Mouse (Mus musculus): ENCODE data around the gene Efna3. TPM values are rescaled to one million over a fixed set of nuclear protein-coding genes. Genes with fewer than 3 reads are reported as not detected.
A peak's percentile ranks its signal among the peaks of the same experiment; 100 is the strongest.

The Efna3 gene
- polyA plus RNA-seq, 1 experiment from 2014 or later: 2.5 TPM

DNA sequence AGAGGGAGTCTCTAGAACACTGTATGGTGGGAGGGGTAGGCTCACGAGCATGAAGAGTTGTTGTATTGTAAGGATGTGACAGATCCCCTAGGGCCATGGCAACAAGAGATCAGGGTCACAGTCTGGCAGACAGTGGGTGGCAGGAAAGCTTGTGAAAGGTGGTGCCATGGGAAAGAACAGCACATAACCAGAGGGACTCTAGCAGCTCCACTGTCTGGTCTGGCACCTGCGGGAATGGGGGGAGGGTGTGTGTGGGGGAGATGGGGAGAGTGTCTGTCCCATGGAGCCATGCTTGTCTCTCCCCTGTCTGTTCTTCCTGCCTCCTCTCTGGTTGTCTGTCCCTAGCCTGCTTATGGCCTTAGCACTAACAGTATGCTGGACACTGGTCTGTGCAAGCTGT lies 37.2 kb downstream of the Efna3 start:
- H3K27me3 ChIP-seq (ENCODE audit: insufficient read depth, poor library complexity, severe bottlenecking): 0 out of 2 replicates have a peak, but pooled peaks cover 17% of the 10 kb centered on the region
- peaks cover 41% of the 10 kb centered on the region for H3K4me1 ChIP-seq
- no peaks in the 10 kb centered on the region for H3K36me3 ChIP-seq
- no peak for DNase-seq (ENCODE audit: low spot score)
- H3K27ac ChIP-seq: no peak overlapping the region
- H3K9me3 ChIP-seq: no peaks in the 10 kb centered on the region
- WGBS: 49% methylated on average over 2 of the region's 2 CpGs
- no peak overlapping the region for H3K4me3 ChIP-seq

DNA sequence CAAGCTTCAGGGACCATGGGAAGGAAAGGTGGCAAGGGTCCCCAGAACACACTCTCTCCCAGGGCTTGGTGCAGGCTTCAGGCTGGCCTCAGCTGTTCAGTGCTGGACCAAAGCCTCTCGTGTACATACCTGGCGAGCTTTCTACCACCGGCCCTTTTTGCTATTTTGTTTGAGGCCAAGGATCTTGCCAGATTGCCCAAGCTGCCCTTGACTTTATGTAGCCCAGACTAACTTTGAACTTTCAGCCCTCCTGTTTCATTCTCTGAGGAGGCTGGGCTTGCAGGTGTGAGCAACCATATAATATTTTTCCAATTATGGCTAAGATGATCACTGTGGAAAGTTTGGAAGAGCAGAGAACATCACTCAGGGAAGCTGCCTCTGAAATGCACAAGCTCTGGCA lies 38.5 kb downstream of the Efna3 start:
- Histone ChIP-seq H3K27ac (no peak overlapping the region), H3K36me3 (no peaks in the 10 kb centered on the region), H3K4me1 (peaks cover 51% of the 10 kb centered on the region), H3K27me3 (ENCODE audit: insufficient read depth, poor library complexity, severe bottlenecking) (0 out of 2 replicates have a peak, but pooled peaks cover 21% of the 10 kb centered on the region), H3K4me3 (no peak overlapping the region), H3K9me3 (no peaks in the 10 kb centered on the region)
- 81% methylated on average over 3 of the region's 3 CpGs for WGBS
- no peak for DNase-seq (ENCODE audit: low spot score)

DNA sequence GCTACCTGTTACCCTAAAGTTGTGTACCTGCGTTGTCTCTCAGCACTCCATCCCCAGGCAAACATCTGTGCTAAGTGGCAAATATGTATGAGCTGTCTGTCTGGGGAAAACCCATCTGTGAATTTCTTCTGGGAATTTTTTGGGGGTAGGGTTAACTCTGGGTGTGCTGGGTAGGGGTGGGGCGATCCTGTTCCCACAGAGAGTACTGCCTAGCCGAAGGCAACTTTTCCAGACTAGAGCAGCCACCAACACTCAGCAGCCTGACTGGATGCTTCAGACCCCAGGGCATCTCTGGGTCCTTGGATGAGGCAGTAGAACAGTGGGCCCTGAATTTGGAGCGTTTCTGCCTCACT lies 40.5 kb downstream of the Efna3 start:
- peaks cover 51% of the 10 kb centered on the region for H3K4me1 ChIP-seq
- peak overlapping the region; percentile 92; the same call in 1 of the 2 replicates for H3K27ac ChIP-seq
- H3K4me3 ChIP-seq: peak overlapping the region; percentile 77; the same call in 1 of the 2 replicates
- no peaks in the 10 kb centered on the region for H3K36me3 ChIP-seq
- WGBS: 24% methylated on average over 4 of the region's 4 CpGs
- DNase-seq (ENCODE audit: low spot score): no peak
- 0 out of 2 replicates have a peak, but pooled peaks cover 13% of the 10 kb centered on the region for H3K27me3 ChIP-seq (ENCODE audit: insufficient read depth, poor library complexity, severe bottlenecking)
- no peaks in the 10 kb centered on the region for H3K9me3 ChIP-seq

DNA sequence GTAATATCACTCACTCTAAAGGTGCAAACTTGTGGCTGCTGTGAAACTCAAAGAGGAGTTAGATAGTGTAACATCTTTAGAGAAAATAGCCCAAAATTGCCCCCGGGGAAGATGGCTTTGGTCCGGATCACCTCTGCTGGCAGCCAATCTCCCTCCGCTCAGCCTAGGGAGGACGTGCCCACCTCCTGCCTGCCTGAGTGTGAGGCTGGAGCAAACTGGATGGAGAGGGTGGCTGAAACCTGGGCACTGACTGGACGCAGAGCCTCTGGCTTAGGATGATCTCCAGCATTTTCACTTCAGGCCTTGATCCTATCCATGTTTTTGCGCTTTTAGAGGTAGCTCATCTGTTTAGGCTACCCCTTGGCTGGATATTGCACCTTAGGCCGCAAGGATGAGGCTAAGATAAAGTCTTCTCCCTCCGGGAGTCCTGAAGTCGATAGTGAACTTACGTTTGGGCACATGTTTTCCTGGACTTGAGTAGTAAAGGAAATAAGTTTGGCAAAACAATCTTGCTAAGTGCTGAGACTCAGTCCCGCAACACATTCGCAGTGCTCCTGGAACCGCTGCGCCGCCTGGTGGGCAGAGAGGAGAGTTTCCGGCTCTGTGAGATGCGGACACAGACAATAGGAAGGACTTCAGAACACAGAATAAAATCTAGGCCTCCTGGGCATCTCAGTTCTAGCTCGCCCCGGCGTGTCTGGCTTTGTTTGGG lies 41.0 kb downstream of the Efna3 start:
- DNase-seq (ENCODE audit: low spot score): peak; percentile 89
- 0 out of 2 replicates have a peak, but pooled peaks cover 13% of the 10 kb centered on the region for H3K27me3 ChIP-seq (ENCODE audit: insufficient read depth, poor library complexity, severe bottlenecking)
- no peaks in the 10 kb centered on the region for H3K9me3 ChIP-seq
- WGBS: 11% methylated on average over 20 of the region's 20 CpGs
- 0 out of 2 replicates have a peak, but pooled peaks cover 2% of the 10 kb centered on the region for H3K36me3 ChIP-seq
- peak overlapping the region; percentile 92 for H3K27ac ChIP-seq
- H3K4me3 ChIP-seq: peak overlapping the region; percentile 77
- peaks cover 57% of the 10 kb centered on the region for H3K4me1 ChIP-seq

DNA sequence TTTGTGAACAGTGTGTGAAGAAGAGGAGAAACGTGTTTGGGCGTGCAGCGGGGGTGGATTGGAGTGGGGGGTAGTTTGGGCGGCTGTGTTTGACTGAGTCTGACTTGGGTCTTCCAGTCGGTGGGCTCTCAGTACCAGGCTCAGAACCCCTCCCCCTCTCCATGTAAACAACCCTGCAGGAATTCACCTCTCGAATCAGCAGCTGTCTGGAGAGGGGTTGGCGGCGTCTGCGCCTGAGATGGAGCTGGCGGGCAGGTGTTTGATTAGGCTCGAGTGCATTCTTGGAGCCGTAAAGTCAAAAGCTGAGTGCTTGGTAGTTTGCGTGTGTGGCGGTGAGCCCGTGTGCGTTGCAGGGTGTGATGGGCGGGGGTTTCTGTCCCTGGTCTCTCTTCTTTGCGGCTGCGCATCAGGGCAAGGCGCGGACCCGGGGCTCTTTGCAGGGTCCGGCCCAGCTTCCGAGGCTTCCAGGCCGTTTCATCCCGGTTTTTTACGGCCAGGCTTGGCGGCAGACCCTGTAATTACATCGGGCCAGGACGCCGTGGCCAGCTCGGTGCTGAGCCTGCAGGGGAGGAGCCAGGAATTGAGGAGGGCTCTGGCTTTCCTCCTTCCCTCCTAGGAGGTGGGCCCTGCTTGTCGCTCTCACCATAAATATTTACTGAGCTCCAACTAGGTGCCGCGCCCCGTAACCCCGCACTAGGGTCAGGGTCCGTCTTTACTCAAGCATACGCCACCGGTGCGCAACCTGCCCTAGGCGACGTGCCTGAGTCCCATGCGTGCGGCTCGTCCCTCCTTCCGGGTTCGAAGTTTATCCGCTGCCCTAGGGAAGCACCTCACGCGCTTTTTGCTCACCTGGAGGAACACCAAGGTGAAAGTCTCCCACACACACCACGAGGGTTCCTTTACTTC lies 41.9 kb downstream of the Efna3 start, which contains the start of gene Efna1:
TSS of gene Efna1 (minus strand) at position 537 of the 906 bp plus-strand sequence.
- peak within 1 kb of the TSS; percentile 92 for H3K27ac ChIP-seq
- peaks cover 7% of the 10 kb centered on the region for H3K36me3 ChIP-seq
- under 1% methylated on average over 52 of the region's 52 CpGs for WGBS
- no peak for DNase-seq (ENCODE audit: low spot score)
- H3K4me1 ChIP-seq: peaks cover 65% of the 10 kb centered on the region
- H3K4me3 ChIP-seq: peak within 1 kb of the TSS; percentile 77
- H3K9me3 ChIP-seq: no peaks in the 10 kb centered on the region
- 0 out of 2 replicates have a peak, but pooled peaks cover 13% of the 10 kb centered on the region for H3K27me3 ChIP-seq (ENCODE audit: insufficient read depth, poor library complexity, severe bottlenecking)

DNA sequence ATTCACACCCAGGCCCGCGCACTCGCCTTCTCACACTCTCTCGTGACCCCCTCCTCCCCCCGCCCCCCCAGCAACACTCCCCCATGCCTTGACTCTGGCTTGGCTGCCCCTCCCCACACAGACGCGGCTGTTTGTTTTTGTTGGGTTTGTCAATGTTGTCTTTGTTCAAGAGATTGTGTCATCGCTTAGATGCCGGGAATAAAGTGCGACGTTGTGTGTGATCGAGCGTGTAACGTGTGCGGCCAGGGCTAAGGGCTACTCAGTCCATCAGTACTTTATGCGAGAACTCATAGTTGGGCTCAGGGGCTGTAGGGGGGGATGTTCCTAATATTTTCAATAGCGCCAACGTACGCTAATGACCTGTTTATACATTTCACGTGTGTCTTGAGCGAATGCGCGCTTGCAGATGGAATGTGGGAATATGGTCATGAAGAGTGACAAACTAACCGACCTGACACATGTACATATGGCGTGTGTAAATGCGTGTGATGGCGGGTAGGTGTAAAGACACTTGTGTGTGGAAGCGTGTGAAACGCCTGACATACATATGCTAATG lies 42.6 kb downstream of the Efna3 start:
- H3K4me1 ChIP-seq: peaks cover 65% of the 10 kb centered on the region
- DNase-seq (ENCODE audit: low spot score): no peak
- 0 out of 2 replicates have a peak, but pooled peaks cover 13% of the 10 kb centered on the region for H3K27me3 ChIP-seq (ENCODE audit: insufficient read depth, poor library complexity, severe bottlenecking)

DNA sequence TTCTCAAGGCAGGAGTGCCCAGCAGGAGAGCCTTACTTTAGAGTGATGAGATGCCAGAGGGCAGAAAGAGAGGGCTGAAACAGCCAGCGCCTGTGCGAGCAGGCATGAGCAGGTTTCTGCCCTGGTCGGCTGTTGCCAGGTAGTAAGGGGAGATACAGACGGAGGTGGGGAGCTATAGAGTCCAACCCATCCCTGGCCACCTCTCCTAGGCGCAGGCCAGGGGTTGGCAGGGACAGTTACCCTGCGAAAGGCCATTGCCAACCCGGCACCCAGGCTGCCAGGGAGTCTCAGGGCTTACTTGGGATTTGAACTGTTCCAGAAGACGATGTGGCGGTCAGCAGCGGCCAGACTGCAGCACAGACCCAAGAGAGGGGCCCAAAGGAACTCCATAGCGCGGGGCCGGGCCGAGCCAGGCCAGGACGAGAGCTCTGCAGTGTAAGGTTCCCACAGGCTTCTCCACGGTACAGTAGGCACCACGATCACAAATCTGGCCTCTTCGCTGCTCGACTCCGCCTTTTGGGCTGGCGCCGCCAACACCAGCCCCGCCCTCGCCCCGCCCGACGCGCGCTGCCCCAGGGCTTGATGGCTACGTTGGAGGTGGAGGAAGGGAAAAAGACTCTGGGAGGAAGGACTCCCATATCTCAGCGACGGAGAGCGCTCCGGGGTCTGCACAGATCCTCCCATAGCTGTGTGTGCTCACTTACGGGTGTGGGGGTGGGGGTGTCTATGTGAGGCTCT lies 43.4 kb downstream of the Efna3 start:
- Histone ChIP-seq H3K27me3 (ENCODE audit: insufficient read depth, poor library complexity, severe bottlenecking) (0 out of 2 replicates have a peak, but pooled peaks cover 12% of the 10 kb centered on the region), H3K4me3 (peak overlapping the region; percentile 77), H3K4me1 (peaks cover 65% of the 10 kb centered on the region), H3K9me3 (no peaks in the 10 kb centered on the region), H3K36me3 (peaks cover 19% of the 10 kb centered on the region), H3K27ac (peak overlapping the region; percentile 92)
- DNase-seq (ENCODE audit: low spot score): peak; percentile 90
- WGBS: 2% methylated on average over 35 of the region's 35 CpGs

More for the DNA sequence above, 42.6 kb downstream of the Efna3 start:
- peak overlapping the region; percentile 92 for H3K27ac ChIP-seq
- no peaks in the 10 kb centered on the region for H3K9me3 ChIP-seq
- peaks cover 15% of the 10 kb centered on the region for H3K36me3 ChIP-seq
- H3K4me3 ChIP-seq: peak overlapping the region; percentile 77
- WGBS: under 1% methylated on average over 29 of the region's 29 CpGs

DNA sequence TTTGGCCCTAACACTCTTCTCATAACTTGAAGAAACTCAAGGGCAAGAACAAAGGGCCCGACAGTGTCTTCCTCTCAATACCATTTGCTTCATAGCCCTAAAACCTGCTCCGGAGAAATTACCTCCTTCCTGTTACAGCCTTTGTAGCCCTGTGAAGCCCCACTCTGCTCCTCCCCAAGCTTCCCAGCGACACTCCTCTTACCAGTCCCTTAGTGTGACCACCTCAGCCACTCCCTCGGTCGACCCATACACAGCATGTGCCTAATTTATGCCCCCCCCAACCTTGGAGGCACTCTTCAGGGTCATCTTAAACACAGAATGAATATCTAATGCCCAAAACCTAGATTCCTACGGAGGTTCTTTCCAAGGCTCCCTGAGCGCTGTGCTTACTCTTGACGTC lies 44.1 kb downstream of the Efna3 start:
- Histone ChIP-seq H3K27me3 (ENCODE audit: insufficient read depth, poor library complexity, severe bottlenecking) (0 out of 2 replicates have a peak, but pooled peaks cover 8% of the 10 kb centered on the region), H3K36me3 (peaks cover 23% of the 10 kb centered on the region)

DNA sequence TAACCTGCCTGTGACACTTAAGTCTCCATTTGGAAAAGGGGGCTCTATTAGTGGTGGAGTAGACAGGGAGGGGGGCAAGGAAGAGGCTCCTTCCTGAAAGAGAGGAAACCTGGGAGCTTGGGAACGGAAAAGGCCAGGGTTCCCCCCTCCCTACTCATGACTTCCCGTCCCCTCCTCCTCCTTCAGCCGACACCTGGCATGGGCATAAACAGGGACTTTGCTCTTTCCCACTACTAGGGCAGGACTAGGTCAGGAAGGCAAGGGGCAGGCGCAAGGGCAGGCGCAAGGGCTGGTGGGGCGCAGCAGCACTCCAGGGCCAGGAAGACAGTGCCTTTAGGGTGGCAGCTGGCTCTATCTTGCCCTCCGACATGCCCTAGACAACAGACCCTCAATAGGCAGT lies 44.7 kb downstream of the Efna3 start:
- Histone ChIP-seq H3K27ac (peak overlapping the region; percentile 92), H3K27me3 (ENCODE audit: insufficient read depth, poor library complexity, severe bottlenecking) (0 out of 2 replicates have a peak, but pooled peaks cover 8% of the 10 kb centered on the region), H3K4me3 (peak overlapping the region; percentile 77), H3K4me1 (peaks cover 65% of the 10 kb centered on the region), H3K36me3 (peaks cover 28% of the 10 kb centered on the region), H3K9me3 (no peaks in the 10 kb centered on the region)
- no peak for DNase-seq (ENCODE audit: low spot score)
- 32% methylated on average over 7 of the region's 7 CpGs for WGBS

More for the DNA sequence above, 44.1 kb downstream of the Efna3 start:
- Histone ChIP-seq H3K27ac (peak overlapping the region; percentile 92), H3K4me1 (peaks cover 65% of the 10 kb centered on the region), H3K4me3 (peak overlapping the region; percentile 77), H3K9me3 (no peaks in the 10 kb centered on the region)
- DNase-seq (ENCODE audit: low spot score): no peak
- 4% methylated on average over 8 of the region's 8 CpGs for WGBS

DNA sequence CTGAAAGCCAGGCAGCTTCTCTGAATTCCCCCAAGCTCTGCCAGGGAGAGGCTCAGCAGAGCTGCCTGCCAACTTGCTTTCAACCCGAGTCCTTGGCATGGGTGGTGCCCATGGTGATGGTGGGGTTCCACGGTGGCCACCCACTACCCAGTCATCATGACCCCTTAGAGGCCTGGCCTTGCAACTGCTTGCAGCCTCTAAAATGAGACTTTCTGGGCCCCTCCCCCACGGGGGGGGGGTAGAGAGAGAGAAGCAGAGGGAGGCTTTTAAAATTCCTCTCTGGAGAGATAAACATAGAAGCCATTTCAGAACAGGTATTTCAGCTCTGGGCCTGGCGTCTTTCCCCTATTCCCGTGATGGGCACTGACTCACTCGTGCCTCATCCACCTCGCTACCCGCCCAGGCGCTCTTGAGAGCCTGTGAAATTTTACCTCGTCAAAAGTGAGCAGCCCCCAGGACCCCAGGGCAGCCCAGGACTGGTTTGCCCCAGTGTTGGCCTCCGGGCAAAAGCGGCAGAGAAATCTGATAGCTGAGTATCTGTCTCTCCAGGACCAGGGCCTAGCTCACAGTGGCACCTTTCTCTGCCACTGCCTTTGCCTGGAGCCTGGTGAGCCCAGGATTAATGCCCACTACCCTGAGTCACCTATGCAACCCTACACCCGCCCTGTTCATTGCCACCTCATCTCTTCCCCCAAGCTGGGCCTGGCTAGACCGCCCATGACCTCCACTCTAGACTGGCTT lies 45.3 kb downstream of the Efna3 start:
- Histone ChIP-seq H3K27ac (peak overlapping the region; percentile 92), H3K4me1 (peaks cover 66% of the 10 kb centered on the region), H3K27me3 (ENCODE audit: insufficient read depth, poor library complexity, severe bottlenecking) (0 out of 2 replicates have a peak, but pooled peaks cover 8% of the 10 kb centered on the region), H3K36me3 (peaks cover 33% of the 10 kb centered on the region), H3K9me3 (no peaks in the 10 kb centered on the region), H3K4me3 (peak overlapping the region; percentile 77)
- DNase-seq (ENCODE audit: low spot score): no peak
- 15% methylated on average over 14 of the region's 14 CpGs for WGBS

DNA sequence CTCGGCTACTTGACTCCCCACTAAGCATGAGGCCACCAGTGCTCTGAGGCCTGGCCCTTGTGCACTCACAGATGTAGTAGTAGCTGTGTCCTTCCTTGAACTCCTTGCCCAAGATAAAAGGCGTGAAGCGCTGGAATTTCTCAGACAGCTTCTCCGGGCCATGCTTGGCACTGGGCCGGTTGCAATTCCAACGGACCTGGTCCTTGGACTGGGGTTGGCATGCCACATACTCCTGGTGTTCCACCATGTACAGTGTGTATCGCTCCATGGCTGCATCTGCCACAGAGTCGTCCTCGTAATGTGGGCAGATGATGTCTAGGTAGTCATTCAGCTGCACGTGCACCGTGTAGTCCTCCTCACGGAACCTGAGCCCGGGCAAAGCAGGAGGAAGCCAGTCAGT lies 46.7 kb downstream of the Efna3 start:
- Histone ChIP-seq H3K4me1 (peaks cover 59% of the 10 kb centered on the region), H3K27me3 (ENCODE audit: insufficient read depth, poor library complexity, severe bottlenecking) (0 out of 2 replicates have a peak, but pooled peaks cover 8% of the 10 kb centered on the region), H3K9me3 (no peaks in the 10 kb centered on the region), H3K4me3 (peak overlapping the region; percentile 77; the same call in 1 of the 2 replicates), H3K27ac (no peak overlapping the region), H3K36me3 (peaks cover 42% of the 10 kb centered on the region)
- WGBS: 84% methylated on average over 13 of the region's 13 CpGs
- no peak for DNase-seq (ENCODE audit: low spot score)
